Mouse (Mus musculus): ENCODE measurements at regions not wholly inside any gene's neighbourhood (a gene's known extent, or its start where the extent isn't known, plus 50 kb on each side); places are given as distances from the start of the nearest gene placed in this dataset.

- Histone ChIP-seq H3K4me3 (ENCODE audit: control insufficient read depth in 1 of 2, insufficient read depth in 1 of 2, low read depth in 2 of 2, low read length in 2 of 2) (no peak overlapping the region), H3K27me3 (ENCODE audit: control insufficient read depth in 1 of 2, insufficient read depth in 2 of 2, low read length in 2 of 2) (no peaks in the 10 kb centered on the region), H3K9me3 (replicated peaks; ENCODE audit: insufficient read depth, low read length) (no peaks in the 10 kb centered on the region), H3K9ac (ENCODE audit: control insufficient read depth, low read depth, low read length, poor library complexity, severe bottlenecking) (no peak overlapping the region), H3K79me2 (ENCODE audit: control insufficient read depth, insufficient read depth, low read length, poor library complexity) (no peaks in the 10 kb centered on the region), H3K36me3 (ENCODE audit: control insufficient read depth in 1 of 2, insufficient read depth in 2 of 2, low read length in 2 of 2) (no peaks in the 10 kb centered on the region), H3K4me1 (ENCODE audit: control insufficient read depth in 1 of 2, insufficient read depth in 2 of 2, low read length in 2 of 2) (no peaks in the 10 kb centered on the region), H3K27ac (ENCODE audit: control insufficient read depth, low read depth, low read length) (no peak overlapping the region)
- DNase-seq (ENCODE audit: low read depth, low spot score): no peak
- TF ChIP-seq MYB (IDR thresholded peaks at IDR 0.05; ENCODE audit: low read depth, low read length) (no peak), ETS1 (IDR thresholded peaks at IDR 0.05; ENCODE audit: low read depth, low read length) (no peak), USF2 (IDR thresholded peaks at IDR 0.05; ENCODE audit: borderline replicate concordance in 1 of 2, insufficient read depth in 1 of 2, low read depth in 1 of 2, low read length in 2 of 2) (no peak), POLR2AphosphoS5 (IDR thresholded peaks at IDR 0.05; ENCODE audit: borderline replicate concordance, low read depth, low read length) (no peak), BHLHE40 (IDR thresholded peaks at IDR 0.05; ENCODE audit: borderline replicate concordance, low read depth, low read length) (no peak), SMC3 (IDR thresholded peaks at IDR 0.05; ENCODE audit: low read depth, low read length) (no peak), GATA1 (IDR thresholded peaks at IDR 0.05; ENCODE audit: low read depth, low read length) (no peak), CHD2 (IDR thresholded peaks at IDR 0.05; ENCODE audit: low read length) (no peak), SIN3A (IDR thresholded peaks at IDR 0.05; ENCODE audit: low read length) (no peak), ZNF384 (IDR thresholded peaks at IDR 0.05; ENCODE audit: low read depth, low read length) (no peak), NELFE (IDR thresholded peaks at IDR 0.05; ENCODE audit: low read depth, low read length) (no peak), EP300 (IDR thresholded peaks at IDR 0.05; ENCODE audit: low read depth in 1 of 2, low read length in 2 of 2) (no peak), MAX (IDR thresholded peaks at IDR 0.05; ENCODE audit: low read length) (no peak), CTCF (IDR thresholded peaks at IDR 0.05 in 2 of 3, conservative IDR thresholded peaks at IDR 0.05 in 1 of 3; ENCODE audit: control insufficient read depth in 1 of 3, insufficient read depth in 1 of 3, low read depth in 2 of 3, low read length in 3 of 3, poor library complexity in 1 of 3, severe bottlenecking in 1 of 3) (no peak), MXI1 (IDR thresholded peaks at IDR 0.05; ENCODE audit: low read depth, low read length) (no peak), POLR2AphosphoS2 (IDR thresholded peaks at IDR 0.05; ENCODE audit: low read length) (no peak), MAFK (IDR thresholded peaks at IDR 0.05; ENCODE audit: borderline replicate concordance, low read depth, low read length) (no peak), ELF1 (IDR thresholded peaks at IDR 0.05; ENCODE audit: low read depth, low read length) (no peak), ZC3H11A (IDR thresholded peaks at IDR 0.05; ENCODE audit: low read depth, low read length) (no peak), GABPA (IDR thresholded peaks at IDR 0.05; ENCODE audit: low read depth, low read length) (no peak)
Observed at GRCm38 (mm10) chr3:6866148-6866483, 245.9 kb upstream of the 1700008P02Rik start.

- Histone ChIP-seq H3K9me3 (replicated peaks; ENCODE audit: insufficient read depth, low read length) (no peaks in the 10 kb centered on the region), H3K79me2 (ENCODE audit: control insufficient read depth, insufficient read depth, low read length, poor library complexity) (no peaks in the 10 kb centered on the region), H3K36me3 (ENCODE audit: control insufficient read depth in 1 of 2, insufficient read depth in 2 of 2, low read length in 2 of 2) (no peaks in the 10 kb centered on the region), H3K4me3 (ENCODE audit: control insufficient read depth in 1 of 2, insufficient read depth in 1 of 2, low read depth in 2 of 2, low read length in 2 of 2) (no peak overlapping the region), H3K9ac (ENCODE audit: control insufficient read depth, low read depth, low read length, poor library complexity, severe bottlenecking) (no peak overlapping the region), H3K27ac (ENCODE audit: control insufficient read depth, low read depth, low read length) (no peak overlapping the region), H3K4me1 (ENCODE audit: control insufficient read depth in 1 of 2, insufficient read depth in 2 of 2, low read length in 2 of 2) (no peaks in the 10 kb centered on the region), H3K27me3 (ENCODE audit: control insufficient read depth in 1 of 2, insufficient read depth in 2 of 2, low read length in 2 of 2) (no peaks in the 10 kb centered on the region)
- no peak for TF ChIP-seq SIN3A (IDR thresholded peaks at IDR 0.05; ENCODE audit: low read length)
- TF ChIP-seq TBP (IDR thresholded peaks at IDR 0.05; ENCODE audit: low read depth, low read length): no peak
- TF ChIP-seq POLR2AphosphoS2 (IDR thresholded peaks at IDR 0.05; ENCODE audit: low read length): no peak
- no peak for TF ChIP-seq EP300 (IDR thresholded peaks at IDR 0.05; ENCODE audit: low read depth in 1 of 2, low read length in 2 of 2)
- peak; percentile 5 for DNase-seq (ENCODE audit: low read depth, low spot score)
Observed at GRCm38 (mm10) chr3:6865462-6866147, 245.4 kb upstream of the 1700008P02Rik start.

Data from MEL (cell line).